Mouse (Mus musculus) adrenal gland, postnatal 10 days (tissue): Measurements from ENCODE around the gene Rnf149. TPM values are rescaled to one million over a fixed set of nuclear protein-coding genes. Genes with fewer than 3 reads are reported as not detected.
A peak's percentile ranks its signal among the peaks of the same experiment; 100 is the strongest.

Source experiments
- DNase-seq: peaks from one replicate; pipeline ENCODE4 v3.0.0; 2021; ENCODE audit warnings: mixed read lengths
- total RNA-seq, 2 experiments: library from RNA; stranded (reverse); gene quantifications; 2 replicates each; pipeline ENCODE4 v1.2.3; 2021

The Rnf149 gene
- total RNA-seq, 2 experiments from 2014 or later: 41.7 to 42.3 TPM

DNA sequence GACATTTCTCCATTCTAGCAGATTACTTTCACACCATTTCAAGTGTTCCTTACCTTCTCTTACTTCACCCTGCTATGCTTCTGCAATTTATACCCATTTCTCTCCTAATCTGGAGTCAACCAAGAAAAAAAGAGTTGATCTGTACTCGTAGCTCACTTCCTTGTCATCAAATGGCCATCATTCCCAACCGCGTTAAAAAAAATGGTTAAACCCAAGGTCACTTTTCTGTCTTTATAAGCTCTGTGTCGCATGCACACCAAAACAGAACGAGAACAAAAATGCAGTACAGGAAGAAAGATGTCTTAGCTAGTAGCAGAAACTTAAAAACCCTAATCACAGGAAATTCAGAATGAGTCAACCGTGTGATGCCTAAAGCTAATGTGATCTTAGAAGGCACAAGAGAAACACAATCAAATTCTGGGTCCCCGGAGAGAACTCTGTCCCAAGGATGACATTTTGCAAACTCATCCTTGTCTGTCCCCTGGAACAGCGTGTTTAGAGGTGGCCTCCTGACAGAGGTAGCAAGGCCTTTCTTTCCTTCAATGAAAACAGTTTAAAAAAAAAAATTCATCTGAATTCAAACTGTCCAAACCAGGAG is 1.3 kb downstream of the Rnf149 start:
- no peak for DNase-seq

DNA sequence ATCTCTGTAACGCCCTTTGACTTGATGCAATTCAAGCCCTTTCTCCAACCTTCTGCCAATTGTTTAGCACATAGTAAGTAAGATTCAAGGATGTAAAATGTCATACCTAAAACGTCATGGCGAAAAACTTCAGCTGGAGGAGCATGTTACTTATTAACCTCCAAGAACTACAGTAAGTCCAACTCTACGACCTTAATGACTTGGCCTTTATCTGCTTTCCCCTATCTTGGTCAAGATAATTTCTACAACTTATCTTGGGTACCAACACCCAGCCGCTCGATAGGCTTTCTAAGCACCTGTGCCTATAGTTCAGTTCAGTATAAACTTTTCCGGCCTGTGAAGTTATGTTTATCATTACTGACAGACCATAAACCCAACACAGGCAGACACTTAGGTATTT is 3.3 kb downstream of the Rnf149 start:
- DNase-seq: no peak

DNA sequence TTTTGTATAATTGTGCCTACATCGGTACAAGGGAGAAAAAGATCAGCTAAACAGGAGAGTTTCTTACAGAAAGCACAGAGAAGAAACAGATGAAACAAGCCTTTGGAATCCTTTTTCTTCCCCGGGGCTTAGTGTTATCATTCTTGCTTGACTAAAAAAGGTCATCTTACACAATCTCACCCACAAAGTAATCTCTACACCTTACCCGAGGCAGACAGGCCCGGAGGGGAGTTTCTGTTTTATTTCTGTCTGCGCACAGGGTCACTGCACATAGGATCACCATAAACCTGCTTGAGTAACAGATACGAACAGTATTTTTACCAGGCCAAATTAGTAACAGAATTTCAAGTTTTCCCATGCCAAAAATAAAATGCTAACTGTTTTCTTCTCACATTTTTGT is 5.6 kb downstream of the Rnf149 start:
- DNase-seq: no peak

DNA sequence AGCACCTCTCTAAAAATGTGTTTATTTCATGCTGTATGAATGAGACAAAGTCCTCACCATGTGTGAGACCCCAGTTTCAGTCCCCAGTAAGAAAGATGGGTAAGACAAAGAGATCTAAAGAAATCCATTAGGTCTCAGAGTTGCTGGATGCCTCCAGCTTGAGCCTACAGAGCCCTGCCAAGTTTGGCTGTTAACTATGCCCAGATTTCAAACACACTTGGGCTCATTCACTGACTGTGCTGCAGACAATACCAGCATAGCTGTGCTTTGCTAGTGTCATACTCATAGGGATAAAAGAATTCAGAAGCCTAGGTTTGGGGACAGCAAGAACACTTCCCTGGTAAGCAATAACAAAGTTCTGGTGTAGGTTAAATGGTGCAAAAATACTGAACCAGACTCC is 9.1 kb downstream of the Rnf149 start:
- no peak for DNase-seq

DNA sequence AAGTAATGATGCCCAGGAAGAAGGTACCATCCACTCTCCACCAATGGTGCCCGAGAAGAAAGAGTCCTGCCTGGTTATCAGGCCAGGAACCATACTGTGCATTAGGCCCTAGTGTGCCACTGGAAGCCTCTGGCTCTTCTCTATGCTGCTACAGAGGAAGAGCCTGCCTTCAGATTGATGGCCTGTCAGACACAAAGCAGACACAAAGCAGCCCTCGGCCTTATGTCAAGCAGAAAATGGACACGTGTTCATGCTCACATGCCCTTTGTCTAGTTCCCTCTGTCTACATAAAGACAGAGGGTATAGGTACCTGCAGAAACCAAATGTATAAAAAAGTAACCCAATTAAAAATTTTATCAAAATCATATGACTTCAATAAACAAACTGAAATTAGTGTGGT is 12.6 kb downstream of the Rnf149 start:
- DNase-seq: no peak

DNA sequence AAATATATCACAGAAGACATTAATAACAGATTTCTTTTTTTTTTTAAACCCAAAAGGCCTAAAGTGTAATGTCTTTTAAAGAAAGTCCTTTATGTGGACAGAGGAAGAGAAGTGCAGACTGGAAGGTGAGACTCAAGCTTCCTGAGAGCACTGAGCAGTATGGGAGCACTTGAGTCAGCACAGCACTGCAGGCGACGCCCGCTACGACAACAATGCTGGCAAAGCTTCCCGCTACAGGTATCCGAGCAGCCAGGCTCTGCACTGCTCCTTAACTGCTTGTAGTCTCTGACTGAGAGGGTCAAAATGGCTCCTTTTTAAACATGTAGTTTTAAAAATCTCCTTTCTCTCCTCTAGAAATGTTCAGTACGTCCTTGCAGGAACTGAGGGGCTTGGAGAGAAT is 14.0 kb downstream of the Rnf149 start:
- no peak for DNase-seq

DNA sequence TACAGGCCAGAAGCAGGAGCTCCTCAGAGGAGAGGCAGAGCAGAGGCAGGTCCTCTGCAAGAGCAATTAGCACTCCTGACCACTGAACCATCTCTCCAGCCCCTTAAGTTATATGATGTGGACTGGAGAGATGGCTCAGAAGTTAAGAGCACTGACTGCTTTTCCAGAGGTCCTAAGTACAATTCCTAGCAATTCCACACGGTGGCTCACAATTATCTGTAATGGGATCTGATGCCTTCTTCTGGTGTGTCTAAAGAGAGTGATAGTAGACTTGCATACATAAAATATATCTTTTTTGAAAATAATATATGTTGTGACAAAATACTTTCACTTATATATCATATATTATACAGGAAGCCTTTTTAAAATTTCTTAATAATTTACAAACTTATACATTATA is 15.3 kb downstream of the Rnf149 start:
- DNase-seq: no peak

DNA sequence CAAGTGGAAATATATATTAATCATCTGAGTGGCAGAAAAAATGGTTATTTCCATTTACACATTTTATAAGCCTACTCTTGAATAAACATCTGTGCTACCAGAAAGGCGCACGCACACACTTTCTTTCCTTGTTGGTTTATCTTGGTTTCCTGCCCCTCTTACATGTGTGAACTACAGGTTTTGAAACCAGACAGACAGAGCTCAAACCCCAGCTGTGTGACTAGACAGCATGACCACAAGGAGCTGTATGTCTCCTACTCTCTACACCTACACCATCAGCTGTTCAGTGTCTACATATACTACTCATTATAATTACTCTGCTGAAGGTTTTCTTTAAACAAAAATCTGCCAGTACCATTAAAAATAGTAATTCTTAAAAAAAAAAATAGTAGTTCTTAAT is 18.2 kb downstream of the Rnf149 start:
- DNase-seq: no peak

DNA sequence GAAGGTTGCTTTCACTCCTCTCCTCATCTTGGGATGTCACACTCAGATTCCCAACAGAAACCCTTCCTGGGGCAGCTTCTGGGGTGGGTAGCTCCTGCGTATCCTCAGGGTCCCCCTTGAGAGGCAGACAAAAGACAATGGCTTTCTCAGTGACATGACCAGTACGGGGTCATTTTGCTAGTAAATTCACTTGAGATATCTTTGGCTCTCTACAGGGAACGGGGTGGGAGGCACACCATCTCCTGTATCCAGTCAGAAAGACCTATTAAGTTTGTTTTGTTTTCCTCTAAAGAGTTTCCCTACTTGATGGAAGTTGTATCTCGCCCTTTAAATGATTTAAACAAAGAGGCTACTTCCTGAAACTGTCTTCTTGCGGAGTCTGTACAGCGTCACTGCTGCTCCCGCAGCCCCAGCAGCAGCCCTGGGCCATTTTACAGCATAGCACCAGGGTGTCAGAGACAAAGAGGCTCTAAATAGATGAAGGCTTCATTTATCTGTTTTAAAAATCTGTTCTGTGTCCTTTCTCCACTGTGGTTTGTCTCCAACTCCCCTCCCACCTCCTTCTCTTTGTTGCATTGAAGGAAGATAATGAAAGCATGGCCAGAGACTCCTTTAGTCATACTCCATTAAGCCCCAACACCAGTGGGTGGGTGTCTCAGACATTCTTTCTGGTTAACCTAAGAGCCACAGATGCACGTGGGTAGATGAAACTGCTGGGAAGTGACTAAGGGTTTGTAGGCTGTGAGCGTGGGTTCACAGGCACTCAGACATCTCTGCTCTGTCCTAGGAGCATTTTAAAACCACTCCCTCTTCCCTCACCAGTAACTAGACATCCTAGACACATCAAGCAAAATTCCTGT is 21.4 kb downstream of the Rnf149 start:
- DNase-seq: no peak

DNA sequence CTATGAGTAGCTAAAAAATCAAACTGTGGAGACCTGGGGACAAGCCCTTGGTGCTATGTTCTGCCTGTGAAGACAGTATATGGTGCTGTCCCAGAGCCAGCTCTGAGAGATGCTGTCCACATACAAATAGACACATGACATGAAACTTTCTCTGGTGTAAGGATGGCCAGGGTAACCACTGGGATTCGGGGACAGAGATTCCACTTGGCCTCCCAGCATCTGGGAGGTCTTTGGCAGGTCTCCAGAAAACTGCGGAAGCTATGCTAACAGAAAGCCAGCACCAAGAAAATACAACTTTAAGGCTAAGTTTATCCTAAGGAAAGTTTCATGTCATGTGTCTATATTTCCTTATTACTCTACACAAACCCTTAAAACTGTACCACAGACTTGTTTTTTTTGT is 27.4 kb downstream of the Rnf149 start:
- no peak for DNase-seq

DNA sequence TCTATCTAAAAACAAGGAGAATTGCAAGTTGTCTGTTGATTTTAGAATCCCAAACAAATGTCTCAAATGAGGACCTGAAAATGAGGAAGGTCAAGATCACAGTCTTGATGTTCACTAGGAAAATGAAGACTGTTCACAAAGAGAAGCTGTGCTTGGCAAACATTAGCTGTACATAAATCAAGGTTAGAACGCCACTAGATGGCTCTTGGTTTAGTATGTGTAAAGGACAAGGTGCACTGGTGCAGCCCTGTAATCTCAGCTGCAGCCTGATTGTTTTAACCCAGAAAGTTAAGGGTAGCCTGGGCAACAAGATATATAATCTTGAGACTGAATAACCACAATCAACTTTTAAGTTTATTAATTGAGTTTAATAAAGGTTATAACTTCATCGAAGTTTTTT is 30.0 kb downstream of the Rnf149 start:
- DNase-seq: no peak

DNA sequence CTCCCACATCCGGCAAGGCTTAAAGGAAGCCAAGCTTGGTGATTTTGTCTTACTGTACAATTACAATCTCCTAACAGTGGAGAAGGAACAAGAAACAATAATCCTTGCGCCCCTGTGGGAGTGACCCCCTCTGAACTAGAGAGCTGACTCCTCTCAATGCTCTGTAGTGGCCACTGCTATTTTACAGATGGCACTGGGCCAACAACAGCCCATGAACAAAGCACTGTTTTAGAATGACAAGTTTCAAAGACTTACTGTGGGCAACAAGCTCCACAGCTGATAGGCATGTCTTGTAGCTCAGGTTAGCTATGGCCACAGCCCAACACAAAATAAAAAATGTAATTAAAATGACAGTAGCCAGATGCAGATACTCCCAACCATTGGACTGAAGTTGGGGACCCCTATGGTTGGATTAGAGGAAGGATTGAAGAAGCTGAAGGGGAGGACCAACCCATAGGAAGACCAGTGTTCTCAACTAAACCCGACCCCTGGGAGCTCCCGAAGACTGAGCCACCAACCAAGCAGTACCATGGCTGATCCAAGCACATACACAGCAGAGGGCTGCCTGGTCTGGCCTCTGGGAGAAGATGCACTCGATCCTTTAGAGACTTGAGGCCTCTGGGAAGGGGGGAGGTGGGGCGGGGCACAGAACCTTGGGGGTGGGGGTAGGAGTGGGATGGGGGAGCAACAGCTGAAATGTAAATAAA is 30.9 kb downstream of the Rnf149 start:
- no peak for DNase-seq

DNA sequence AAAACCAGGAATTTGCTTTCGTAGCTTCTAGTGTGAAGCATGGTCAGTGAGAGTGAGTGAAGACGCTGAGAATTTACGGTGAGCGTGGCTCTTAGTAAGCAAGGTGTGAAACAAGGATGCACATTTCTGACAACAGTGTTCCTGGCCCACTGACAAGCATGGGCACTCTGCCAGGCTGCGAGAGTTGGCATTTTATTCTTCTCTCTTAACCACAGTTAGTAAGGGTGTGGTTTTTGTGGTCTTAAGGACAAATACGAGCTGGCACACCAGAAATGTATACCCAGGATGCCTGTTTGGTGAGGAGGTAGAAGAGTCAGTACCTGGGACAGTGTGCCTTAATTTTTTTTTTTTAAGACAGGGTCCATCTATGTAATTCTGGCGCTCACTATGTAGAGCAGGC is 31.6 kb downstream of the Rnf149 start:
- peak; percentile 30 for DNase-seq

DNA sequence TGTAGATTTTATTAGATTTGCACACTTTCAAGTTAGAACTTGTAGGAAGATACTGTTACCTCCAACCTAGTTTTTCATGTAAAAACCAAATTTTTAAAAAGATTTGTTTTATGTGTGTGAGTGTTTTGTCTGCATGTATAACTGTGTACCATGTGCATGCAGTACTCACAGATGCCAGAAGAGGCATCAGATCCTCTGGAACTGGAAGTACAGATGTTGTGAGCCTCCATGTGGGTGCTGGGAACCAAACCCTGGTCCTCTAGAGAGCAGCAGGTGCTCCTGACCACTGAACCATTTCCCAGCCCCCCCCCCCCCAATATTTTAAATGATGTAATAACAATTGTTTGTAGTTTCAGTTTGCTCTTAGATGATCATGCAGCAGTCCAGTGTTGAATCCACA is 36.6 kb downstream of the Rnf149 start:
- DNase-seq: no peak

DNA sequence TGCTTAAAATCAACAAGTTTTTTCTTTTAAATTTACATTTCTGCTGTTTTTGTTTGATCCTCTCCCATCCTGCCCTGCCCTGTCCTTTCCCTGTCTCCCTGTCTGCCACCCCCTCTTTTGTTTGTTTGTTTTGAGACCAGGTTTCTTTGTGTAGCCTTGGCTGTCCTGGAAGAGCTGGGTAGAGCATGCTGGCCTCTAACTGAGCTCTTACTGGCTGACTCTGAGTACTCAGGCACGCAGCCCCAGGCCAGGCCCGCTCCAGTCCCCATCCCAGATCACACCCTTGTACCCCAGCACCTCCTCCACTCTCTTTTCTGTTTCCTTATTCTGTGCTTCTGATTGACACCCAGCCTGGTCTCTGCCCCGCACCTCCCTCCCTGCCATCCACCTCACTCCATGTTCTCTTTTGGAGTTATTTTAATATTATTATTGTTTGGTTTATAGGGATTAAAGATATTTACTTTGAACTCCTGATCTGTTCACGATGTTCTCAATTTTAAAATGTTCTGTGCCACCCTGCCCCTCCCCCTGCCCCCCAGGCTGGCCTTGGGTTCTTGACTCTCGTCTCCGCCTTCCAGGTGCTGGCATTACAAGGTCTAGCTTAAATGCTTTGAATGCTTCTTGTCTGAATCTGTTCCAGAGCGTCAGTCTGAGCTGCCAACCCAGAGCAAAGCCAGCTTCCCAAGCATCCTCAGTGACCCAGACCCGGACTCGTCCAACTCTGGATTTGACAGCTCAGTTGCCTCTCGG is 39.4 kb downstream of the Rnf149 start:
- no peak for DNase-seq

DNA sequence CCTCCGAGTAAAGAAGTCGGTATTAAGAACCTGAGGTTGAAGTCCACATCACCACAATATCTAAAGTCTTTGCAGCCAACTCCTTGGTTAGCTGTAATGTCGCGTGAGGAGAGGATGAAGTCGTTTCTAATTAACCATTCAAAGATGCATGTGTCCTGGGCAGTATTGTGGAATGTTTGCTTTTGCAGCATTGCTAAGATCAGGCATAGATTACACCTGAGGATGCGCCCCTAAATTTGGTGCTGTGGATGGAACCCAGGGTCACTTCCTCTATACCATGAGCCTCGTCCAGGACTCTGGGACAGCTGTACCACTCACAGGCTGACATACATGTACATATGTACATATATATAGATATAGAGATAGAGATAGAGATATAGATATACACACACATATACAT is 40.5 kb downstream of the Rnf149 start:
- no peak for DNase-seq

DNA sequence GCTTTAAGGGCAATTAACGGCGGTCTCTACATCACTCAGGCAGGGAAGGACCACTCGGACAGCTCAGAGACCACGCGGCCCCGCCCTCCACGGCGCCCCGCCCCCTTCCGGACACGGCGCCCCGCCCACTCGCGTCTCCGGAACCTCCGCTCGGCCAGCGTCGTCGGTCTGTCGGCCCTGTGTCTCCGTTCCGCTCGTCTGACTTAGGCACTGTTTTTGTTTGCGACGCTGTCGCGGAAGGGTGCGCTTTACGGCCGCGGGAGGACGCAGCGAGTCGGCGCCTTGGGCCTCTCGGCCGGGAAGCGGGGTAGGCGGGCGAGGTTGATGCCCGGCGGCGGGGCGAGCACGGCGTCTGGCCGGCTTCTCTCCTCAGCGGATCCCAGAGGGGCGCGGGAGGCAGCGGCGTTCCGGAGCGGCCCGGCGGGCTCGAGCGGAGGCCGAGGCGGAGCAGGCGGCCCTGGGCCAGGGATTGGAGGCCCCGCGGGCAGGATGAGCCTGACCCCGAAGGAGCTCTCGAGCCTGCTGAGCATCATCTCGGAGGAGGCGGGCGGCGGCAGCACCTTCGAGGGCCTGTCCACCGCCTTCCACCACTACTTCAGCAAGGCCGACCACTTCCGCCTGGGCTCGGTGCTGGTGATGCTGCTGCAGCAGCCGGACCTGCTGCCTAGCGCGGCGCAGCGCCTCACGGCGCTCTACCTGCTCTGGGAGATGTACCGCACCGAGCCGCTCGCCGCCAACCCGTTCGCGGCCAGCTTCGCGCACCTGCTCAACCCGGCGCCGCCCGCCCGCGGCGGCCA is 41.5 kb downstream of the Rnf149 start:
- DNase-seq: peak; percentile 98

DNA sequence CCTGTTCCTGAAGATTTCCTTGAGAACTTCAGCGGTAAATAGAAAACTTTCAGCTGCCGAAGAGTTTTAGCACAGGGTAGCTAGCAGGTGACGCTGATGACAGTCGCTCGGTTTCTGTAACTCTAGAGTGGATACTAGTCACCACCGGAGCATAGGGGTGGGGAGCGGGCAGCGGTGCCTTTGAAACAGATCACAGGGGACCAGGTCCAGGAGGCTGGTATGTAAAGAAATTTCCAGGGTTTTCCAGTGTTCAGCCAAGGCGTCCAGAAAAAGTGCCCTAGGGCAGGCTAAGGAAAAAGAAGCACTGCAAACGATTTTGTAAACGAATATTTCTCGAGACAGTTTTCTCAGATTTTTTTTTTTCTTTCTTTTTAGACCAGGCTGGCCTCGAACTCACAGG is 42.4 kb downstream of the Rnf149 start, which contains the start of gene Cnot11:
Cnot11 (plus strand) TSS at position 162 of the 400 bp plus-strand sequence.
- no peak for DNase-seq

DNA sequence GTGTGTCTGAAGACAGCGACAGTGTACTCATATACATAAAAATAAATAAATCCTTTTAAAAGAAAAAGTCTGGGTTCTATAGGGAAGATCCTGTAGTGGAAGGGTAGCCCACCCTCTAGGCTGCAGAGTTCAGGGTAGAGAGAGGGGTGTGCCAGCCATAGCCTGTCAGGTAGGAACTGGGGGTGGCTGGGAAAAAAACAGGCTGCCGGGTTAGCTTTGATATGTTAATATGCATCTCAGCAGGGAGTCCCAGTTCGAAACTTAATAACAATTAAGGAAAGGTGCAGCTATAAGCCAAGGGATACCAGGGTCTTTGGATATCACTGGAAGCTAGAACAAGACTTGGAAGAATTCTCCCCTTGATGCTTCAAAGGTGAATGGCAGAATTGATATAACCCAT is 43.3 kb downstream of the Rnf149 start:
- no peak for DNase-seq

DNA sequence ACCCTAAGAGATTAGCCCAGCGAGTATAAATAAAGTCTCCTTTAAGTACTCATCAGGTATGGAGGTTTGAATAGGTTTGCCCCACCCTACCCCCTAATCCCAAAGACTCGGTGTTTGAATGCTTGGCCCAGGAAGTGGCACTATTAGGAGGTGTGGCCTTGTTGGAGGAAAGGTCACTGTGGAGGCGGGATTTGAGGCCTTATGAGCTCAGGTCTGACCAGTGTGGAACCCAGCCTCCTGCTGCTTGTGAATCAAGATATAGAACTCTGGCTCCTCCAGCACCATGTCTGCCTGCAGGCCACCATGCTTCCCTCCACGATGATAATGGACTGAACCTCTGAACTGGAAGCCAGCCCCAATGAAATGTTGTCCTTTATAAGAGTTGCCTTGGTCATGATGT is 46.2 kb downstream of the Rnf149 start:
- no peak for DNase-seq

DNA sequence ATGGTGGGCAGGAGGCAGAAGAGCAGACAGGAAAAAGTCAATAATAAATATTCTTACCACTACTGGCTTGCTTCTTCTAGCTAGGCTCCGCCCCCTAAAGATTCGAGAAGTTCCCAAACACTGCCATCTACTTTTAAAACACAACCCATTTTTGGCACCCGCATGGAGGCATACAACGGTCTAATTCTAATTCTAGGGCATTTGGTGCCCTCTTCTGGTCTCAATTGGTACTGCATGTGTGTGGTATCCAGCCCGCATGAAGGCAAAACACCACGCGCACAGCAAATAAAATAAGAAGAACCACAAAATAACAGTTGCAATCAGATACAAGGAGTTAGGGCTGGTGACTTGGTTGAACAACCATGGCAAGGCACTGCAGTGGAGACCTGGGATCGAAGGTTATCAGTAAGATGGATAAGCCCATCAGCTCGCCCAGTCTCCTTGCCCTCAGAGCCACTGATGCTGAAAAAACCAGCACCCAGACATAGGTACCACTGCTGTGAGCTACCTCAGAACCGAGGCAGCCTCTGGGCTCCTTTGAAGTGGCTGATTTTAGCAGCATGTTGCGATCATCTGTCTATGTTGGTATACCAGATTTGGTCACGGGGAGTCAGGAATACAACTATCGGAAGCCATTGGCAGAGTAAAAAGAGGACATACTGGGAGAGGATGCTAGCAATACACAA is 46.8 kb downstream of the Rnf149 start:
- peak; percentile 86 for DNase-seq
